Mouse (Mus musculus) forebrain, postnatal 0 days (tissue): ENCODE measurements around the gene Slc35c2. TPM values are rescaled to one million over a fixed set of nuclear protein-coding genes. Genes with fewer than 3 reads are reported as not detected.

Experiments used
- ATAC-seq: fragments of 200-750 bp; cut with Nextera tagmentation; 2 replicates; pipeline ENCODE4 v1.8.0; 2017; ENCODE audit warnings: mild to moderate bottlenecking, moderate library complexity
- DNase-seq: peaks from one replicate; pipeline ENCODE4 v3.0.0-alpha.2; 2015
- H3K27ac ChIP-seq: fragments of 300-500 bp; sonication (generic); 2 replicates; pipeline ENCODE4 v1.5.1; 2014; ENCODE audit warnings: low read depth, mild to moderate bottlenecking, antibody characterized with exemption, low read length, moderate library complexity, mixed read lengths
- H3K27me3 ChIP-seq: fragments of 300-500 bp; sonication (generic); 2 replicates; pipeline ENCODE4 v1.6.1; 2014; ENCODE audit warnings: mild to moderate bottlenecking, low read length, mixed read lengths; ENCODE audit not compliant: insufficient read depth
- H3K36me3 ChIP-seq: fragments of 300-500 bp; sonication (generic); 2 replicates; pipeline ENCODE4 v1.6.1; 2014; ENCODE audit warnings: mild to moderate bottlenecking, moderate library complexity; ENCODE audit not compliant: insufficient read depth
- H3K4me1 ChIP-seq: fragments of 300-500 bp; sonication (generic); 2 replicates; pipeline ENCODE4 v1.6.1; 2014; ENCODE audit warnings: antibody characterized with exemption; ENCODE audit not compliant: insufficient read depth
- H3K4me2 ChIP-seq: fragments of 300-500 bp; sonication (generic); 2 replicates; pipeline ENCODE4 v1.6.1; 2014; ENCODE audit warnings: low read depth, mild to moderate bottlenecking, moderate library complexity
- H3K4me3 ChIP-seq: fragments of 300-500 bp; sonication (generic); 2 replicates; pipeline ENCODE4 v1.5.1; 2014; ENCODE audit warnings: low read depth, low read length, mixed read lengths
- H3K9ac ChIP-seq: fragments of 300-500 bp; sonication (generic); 2 replicates; pipeline ENCODE4 v1.6.1; 2014; ENCODE audit warnings: mild to moderate bottlenecking
- H3K9me3 ChIP-seq: fragments of 300-500 bp; sonication (generic); 2 replicates; pipeline ENCODE4 v1.6.1; 2016; ENCODE audit warnings: low read length
- CTCF ChIP-seq: sonication (generic); IDR thresholded peaks from 2 replicates; pipeline ENCODE4 v1.5.1; 2016; ENCODE audit warnings: antibody characterized with exemption, control low read depth, low read depth
- WGBS: fragments of 180-500 bp; shearing (Covaris S2); extraction: QIAGEN DNeasy Blood & Tissue Kit; methylation state at CpG from one replicate; pipeline ENCODE4 v1.1.7; 2014; 5-methylcytosine and 5-hydroxymethylcytosine counted together
- polyA plus RNA-seq: library from polyadenylated mRNA; unstranded; fragments of >200 nt; fragmentation: Nextera tagmentation; extraction: Ambion mirVana; gene quantifications from 2 replicates; pipeline ENCODE4 v1.2.1, GENCODE M21; 2015
- total RNA-seq: library from RNA; depleted of rRNA; stranded (reverse); fragments of >200 nt; gene quantifications from 2 replicates; pipeline ENCODE4 v1.2.3, GENCODE M21; 2014

Gene Slc35c2
- total and polyA plus RNA-seq, 2 experiments from 2014 or later = 62.7 to 85.8 TPM

DNA sequence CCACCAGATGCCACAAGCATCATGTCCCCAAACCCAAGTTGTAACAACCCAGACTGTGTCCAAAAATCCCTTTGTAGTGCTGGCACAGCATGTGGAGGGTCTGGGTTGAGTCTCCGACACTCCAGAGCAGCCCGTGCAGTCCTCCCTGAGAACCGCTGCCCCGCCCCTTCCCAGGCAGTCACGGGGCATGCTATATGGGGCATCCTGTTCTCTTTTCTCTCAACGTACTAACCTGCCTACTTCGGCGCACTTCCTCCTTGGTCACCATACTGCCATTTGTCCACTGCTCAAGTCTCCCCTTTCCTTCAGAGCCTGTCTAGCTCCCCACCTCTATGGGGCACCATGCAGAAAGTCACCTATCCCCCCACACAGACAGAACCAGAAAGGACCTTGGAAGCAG, 2.0 kb downstream of the Slc35c2 start:
- DNase-seq (no peak), ATAC-seq (no peak)
- WGBS = 83% methylated on average over 8 of the region's 8 CpGs
- peaks cover 21% of the 10 kb centered on the region for H3K36me3 ChIP-seq
- TF ChIP-seq CTCF = no peak
- no peak overlapping the region for H3K27ac ChIP-seq
- peaks cover 15% of the 10 kb centered on the region for H3K4me1 ChIP-seq
- H3K4me2 ChIP-seq = no peak overlapping the region
- H3K9me3 ChIP-seq = no peaks in the 10 kb centered on the region
- no peak overlapping the region for H3K4me3 ChIP-seq
- no peak overlapping the region for H3K9ac ChIP-seq
- no peaks in the 10 kb centered on the region for H3K27me3 ChIP-seq

DNA sequence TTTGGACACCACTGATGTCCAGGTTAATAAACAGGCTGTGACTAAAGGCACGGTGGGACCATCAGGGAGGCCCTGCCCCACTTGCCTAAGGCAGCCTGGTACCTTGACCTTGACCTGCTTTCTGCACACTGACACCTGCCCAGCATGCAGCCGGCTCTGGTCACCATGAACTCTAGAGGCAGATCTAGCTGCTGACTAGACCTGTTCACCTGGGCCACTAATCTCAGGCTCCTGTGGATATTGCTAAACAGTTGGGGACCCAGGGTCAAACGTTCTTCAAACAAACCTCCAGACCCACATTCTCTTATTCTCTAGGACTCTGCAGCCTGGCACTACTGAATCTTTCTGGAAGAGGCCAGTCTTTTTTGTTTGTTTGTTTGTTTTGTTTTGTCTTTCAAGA, 2.6 kb downstream of the Slc35c2 start:
- H3K9ac ChIP-seq = no peak overlapping the region
- TF ChIP-seq CTCF = no peak
- ATAC-seq = no peak

DNA sequence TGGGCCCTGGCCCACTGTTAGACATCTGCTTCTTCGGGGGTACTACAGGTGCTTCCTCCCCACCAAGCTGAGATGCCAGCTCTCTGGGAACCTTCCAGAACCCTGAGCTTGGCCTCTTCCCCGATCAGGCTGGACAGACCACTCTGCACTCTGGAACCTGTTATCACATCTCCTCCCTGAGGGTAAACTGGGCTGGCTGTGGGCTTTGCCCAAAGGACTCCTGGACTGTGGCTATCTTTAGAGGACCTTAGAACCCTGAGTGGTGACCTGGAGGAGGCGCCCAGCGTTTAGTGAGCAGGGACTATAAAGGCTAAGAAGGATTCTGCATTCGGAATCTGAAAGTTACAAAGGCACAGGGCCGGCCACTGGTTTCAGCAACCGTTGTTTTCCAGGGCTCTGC, 3.3 kb downstream of the Slc35c2 start:
- Histone ChIP-seq H3K9ac (no peak overlapping the region), H3K4me3 (no peak overlapping the region), H3K4me1 (peaks cover 13% of the 10 kb centered on the region), H3K27ac (no peak overlapping the region), H3K9me3 (no peaks in the 10 kb centered on the region), H3K27me3 (no peaks in the 10 kb centered on the region), H3K36me3 (peaks cover 14% of the 10 kb centered on the region), H3K4me2 (no peak overlapping the region)
- ATAC-seq (no peak), DNase-seq (no peak)
- no peak for TF ChIP-seq CTCF
- WGBS = 87% methylated on average over 7 of the region's 7 CpGs

More for the DNA sequence above, 2.6 kb downstream of the Slc35c2 start:
- DNase-seq = no peak
- H3K4me3 ChIP-seq = no peak overlapping the region
- H3K4me1 ChIP-seq = peaks cover 15% of the 10 kb centered on the region
- no peak overlapping the region for H3K27ac ChIP-seq
- peaks cover 18% of the 10 kb centered on the region for H3K36me3 ChIP-seq
- no peaks in the 10 kb centered on the region for H3K9me3 ChIP-seq
- H3K4me2 ChIP-seq = no peak overlapping the region
- 93% methylated on average over 3 of the region's 3 CpGs for WGBS
- H3K27me3 ChIP-seq = no peaks in the 10 kb centered on the region

DNA sequence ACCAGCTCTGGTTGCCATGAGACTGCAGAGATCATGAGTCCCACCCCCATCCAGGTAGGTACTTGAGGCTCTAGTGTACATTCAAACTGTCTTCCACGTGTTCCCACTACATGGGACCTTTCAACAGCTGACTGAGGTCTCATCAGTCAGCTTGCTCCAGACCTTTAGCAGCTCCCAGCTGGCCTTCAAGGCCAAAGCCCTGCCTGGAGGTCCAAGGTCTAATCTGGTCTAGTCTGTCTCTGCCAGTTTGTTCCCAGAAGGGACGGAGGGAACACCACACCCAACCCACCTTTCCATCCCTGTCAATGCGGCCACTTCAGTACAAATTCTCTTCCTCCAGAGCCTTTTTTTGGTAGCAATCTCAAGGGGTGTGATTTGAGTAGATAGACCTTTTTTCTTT, 4.0 kb downstream of the Slc35c2 start:
- 90% methylated on average over 3 of the region's 3 CpGs for WGBS
- DNase-seq = no peak
- Histone ChIP-seq H3K9me3 (no peaks in the 10 kb centered on the region), H3K4me2 (no peak overlapping the region), H3K27ac (no peak overlapping the region), H3K9ac (no peak overlapping the region), H3K4me1 (peaks cover 6% of the 10 kb centered on the region; the same call in 1 of the 2 replicates), H3K27me3 (no peaks in the 10 kb centered on the region), H3K36me3 (peaks cover 12% of the 10 kb centered on the region; the same call in 1 of the 2 replicates), H3K4me3 (no peak overlapping the region)
- ATAC-seq = no peak
- TF ChIP-seq CTCF = no peak

DNA sequence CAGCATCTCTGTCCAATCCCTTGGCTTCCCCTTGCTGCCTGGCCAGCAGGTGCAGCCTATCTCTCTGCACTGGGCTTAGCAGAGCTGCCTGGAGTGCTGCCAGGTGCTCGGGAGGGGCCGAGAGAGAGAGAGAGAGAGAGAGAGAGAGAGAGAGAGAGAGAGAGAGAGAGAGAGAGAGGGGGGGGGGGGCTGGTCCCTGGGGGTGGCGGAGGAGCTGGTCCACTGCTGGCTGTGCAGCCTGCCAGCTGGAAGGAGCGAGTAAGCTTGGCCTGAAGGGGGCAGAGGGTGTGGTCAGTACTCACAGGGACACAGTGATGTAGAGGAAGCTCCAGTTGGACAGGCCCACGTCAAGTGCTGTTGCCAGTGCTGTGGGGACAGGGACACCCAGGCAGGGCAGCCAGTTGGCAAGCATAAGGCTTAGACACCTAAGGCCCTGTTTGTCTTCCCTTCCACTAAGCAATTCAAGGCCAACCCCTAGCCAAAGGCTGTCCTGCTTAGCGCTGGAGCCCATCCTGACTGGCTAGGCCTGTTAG, 5.8 kb downstream of the Slc35c2 start:
- no peak overlapping the region for H3K27ac ChIP-seq
- H3K9ac ChIP-seq = no peak overlapping the region
- TF ChIP-seq CTCF = no peak
- H3K4me1 ChIP-seq = peaks cover 2% of the 10 kb centered on the region; the same call in 1 of the 2 replicates
- peaks cover 23% of the 10 kb centered on the region for H3K36me3 ChIP-seq
- WGBS = 27% methylated on average over 6 of the region's 6 CpGs
- H3K9me3 ChIP-seq = no peaks in the 10 kb centered on the region
- ATAC-seq = no peak
- H3K27me3 ChIP-seq = no peaks in the 10 kb centered on the region
- no peak overlapping the region for H3K4me2 ChIP-seq
- no peak overlapping the region for H3K4me3 ChIP-seq
- DNase-seq = no peak

DNA sequence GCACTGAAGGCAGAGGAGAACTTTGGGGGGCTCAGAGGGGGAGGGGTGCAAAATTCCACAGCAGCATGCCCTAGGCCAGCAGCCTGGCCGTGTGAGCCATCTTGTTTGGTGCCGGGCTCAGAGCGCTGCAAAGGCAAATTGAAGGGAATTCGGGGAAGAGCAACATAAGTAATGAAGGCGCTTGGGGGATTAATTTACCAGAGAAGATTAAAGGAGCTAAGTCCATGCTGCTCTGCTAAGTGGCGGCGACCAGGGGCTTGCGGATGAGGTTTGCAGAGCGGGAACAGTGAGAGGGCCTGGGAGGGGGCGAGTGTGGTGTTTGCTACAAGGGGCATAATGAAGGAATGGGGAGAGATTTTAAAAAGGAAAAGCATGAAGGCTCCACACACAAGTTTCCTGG, 8.3 kb downstream of the Slc35c2 start:
- Histone ChIP-seq H3K27me3 (no peaks in the 10 kb centered on the region), H3K36me3 (peaks cover 29% of the 10 kb centered on the region), H3K4me3 (no peak overlapping the region), H3K27ac (no peak overlapping the region), H3K4me1 (peaks cover 12% of the 10 kb centered on the region; the same call in 1 of the 2 replicates), H3K4me2 (no peak overlapping the region), H3K9me3 (no peaks in the 10 kb centered on the region), H3K9ac (no peak overlapping the region)
- TF ChIP-seq CTCF = no peak
- 31% methylated on average over 10 of the region's 10 CpGs for WGBS
- ATAC-seq (no peak), DNase-seq (no peak)

DNA sequence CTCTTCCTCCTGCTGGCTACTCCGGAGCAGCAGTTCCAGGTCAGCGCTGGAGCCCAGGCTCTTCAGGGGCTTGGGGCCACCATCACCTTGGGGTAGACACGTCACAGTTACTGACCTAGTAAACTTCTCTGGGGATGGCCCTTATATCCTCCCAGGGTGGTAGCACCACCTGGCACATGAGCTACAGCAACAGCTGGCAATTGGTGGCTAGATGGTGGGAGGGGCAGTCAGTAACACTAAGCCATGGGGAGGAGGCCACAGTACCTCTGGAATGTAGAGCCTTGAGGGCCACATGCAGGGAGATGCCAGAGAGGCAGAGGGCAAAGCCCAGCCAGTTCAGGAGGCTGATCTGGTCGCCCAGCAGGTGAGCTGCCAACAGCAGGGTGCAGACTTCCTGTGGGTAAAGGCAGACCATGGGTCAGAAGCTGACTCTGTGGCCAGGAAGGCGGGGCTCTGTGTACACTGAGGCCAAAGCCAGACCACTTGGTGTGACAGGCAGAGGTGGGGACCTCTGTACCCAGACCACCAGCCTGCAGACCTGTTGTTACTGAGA, 10.4 kb downstream of the Slc35c2 start:
- Histone ChIP-seq H3K27me3 (no peaks in the 10 kb centered on the region), H3K9me3 (no peaks in the 10 kb centered on the region), H3K4me3 (no peak overlapping the region), H3K9ac (no peak overlapping the region), H3K4me1 (peaks cover 17% of the 10 kb centered on the region; the same call in 1 of the 2 replicates), H3K36me3 (peaks cover 29% of the 10 kb centered on the region), H3K4me2 (no peak overlapping the region), H3K27ac (no peak overlapping the region)
- no peak for TF ChIP-seq CTCF
- 87% methylated on average over 5 of the region's 5 CpGs for WGBS
- ATAC-seq (no peak), DNase-seq (no peak)
